Mouse (Mus musculus): ENCODE measurements around the gene Lmln. TPM values are rescaled to one million over a fixed set of nuclear protein-coding genes. Genes with fewer than 3 reads are reported as not detected.
A peak's percentile ranks its signal among the peaks of the same experiment; 100 is the strongest.

The Lmln gene
- polyA plus RNA-seq, 1 experiment, result 12.2 TPM

DNA sequence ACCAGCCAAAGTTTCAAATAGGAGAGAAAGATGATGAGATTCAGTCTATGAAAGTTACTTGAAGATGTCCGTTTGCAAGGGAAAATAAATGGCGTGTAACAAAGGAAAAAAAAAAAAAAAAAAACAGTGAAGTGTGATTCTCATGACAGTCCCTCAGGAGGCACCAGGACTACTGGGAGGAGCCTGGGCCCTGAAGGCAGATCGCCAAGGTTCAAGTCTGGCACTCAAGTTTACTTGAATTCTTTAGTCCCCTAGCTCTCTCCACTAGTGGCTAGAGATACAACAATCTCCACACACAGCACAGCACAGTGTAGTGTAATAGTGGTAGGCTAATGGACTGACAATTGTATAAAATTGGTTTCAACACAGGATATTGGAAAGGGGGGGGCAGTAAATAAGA, 40.9 kb upstream of the Lmln start:
- WGBS, result 59% methylated on average over 3 of the region's 3 CpGs

DNA sequence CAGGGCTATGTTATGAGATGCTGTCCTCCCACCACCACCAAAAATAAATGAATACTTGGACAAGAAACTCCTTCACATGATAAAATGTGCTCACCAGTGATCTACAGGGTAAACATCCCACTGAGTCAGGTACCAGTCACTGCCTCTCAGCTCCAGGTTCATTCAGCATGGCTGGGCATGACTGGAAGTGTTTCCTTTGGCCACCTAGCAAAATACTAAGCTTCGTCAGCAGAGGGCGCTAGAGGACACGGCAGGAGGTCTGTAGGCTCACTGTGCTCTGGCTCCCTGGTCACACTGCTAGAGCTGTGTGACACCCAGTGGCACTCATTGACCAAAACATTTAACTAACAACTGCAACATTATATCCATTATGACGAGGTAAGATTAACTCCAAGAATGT, 38.6 kb upstream of the Lmln start:
- WGBS, result 7% methylated on average over 4 of the region's 4 CpGs
- Histone ChIP-seq H3K4me3 (replicated peaks; ENCODE audit: insufficient read depth, low read depth, low read length) (no peak overlapping the region), H3K27ac (ENCODE audit: insufficient read depth, low read length) (no peak overlapping the region), H3K27me3 (ENCODE audit: control insufficient read depth, insufficient read depth, low read length) (no peaks in the 10 kb centered on the region), H3K4me1 (ENCODE audit: control insufficient read depth, insufficient read depth, low read length) (no peaks in the 10 kb centered on the region)
- peak; percentile 87 for TF ChIP-seq CTCF (IDR thresholded peaks at IDR 0.05; ENCODE audit: borderline replicate concordance, insufficient read depth, low read depth, low read length)
- no peak for TF ChIP-seq POLR2A (IDR thresholded peaks at IDR 0.05; ENCODE audit: borderline replicate concordance, insufficient read depth, low read length)
- DNase-seq, result peak; percentile 70 to 79

More for the DNA sequence above, 40.9 kb upstream of the Lmln start:
- TF ChIP-seq CTCF (IDR thresholded peaks at IDR 0.05; ENCODE audit: borderline replicate concordance, insufficient read depth, low read depth, low read length) (no peak), POLR2A (IDR thresholded peaks at IDR 0.05; ENCODE audit: borderline replicate concordance, insufficient read depth, low read length) (no peak)
- Histone ChIP-seq H3K27ac (ENCODE audit: insufficient read depth, low read length) (no peak overlapping the region), H3K4me3 (replicated peaks; ENCODE audit: insufficient read depth, low read depth, low read length) (no peak overlapping the region), H3K27me3 (ENCODE audit: control insufficient read depth, insufficient read depth, low read length) (no peaks in the 10 kb centered on the region), H3K4me1 (ENCODE audit: control insufficient read depth, insufficient read depth, low read length) (no peaks in the 10 kb centered on the region)
- DNase-seq, result no peak

DNA sequence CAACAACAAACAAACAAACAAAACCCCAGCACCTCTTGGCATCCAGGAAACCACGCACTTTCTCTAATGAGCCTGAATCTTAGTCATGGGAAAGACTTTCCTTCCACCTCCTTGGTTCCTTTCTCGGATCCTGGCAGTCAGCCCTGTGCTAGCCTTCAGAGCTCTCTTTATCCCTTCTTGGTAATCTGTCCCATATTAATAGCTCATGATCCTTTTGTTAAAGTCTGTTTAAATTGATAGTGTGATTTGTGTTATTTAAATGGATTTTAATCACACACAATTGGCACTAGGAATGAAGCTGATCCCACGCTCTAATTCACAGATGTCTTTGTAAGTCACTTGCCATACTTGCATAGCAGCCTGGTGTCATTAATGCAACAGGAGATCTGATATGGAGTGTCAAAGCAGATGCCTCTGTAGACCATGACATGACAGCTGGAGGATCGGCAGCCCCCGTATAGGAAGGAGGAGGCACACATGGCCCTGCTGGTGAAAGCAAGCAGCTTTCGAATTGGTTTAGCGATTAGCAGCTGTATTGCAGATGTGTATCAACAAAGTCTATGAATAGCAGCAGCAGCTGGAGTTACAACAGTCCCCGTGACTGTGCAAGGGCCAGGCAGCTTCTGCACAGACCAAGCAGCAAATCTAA, 37.7 kb upstream of the Lmln start:
- Histone ChIP-seq H3K27me3 (ENCODE audit: control insufficient read depth, insufficient read depth, low read length) (no peaks in the 10 kb centered on the region), H3K27ac (ENCODE audit: insufficient read depth, low read length) (no peak overlapping the region), H3K4me3 (replicated peaks; ENCODE audit: insufficient read depth, low read depth, low read length) (no peak overlapping the region), H3K4me1 (ENCODE audit: control insufficient read depth, insufficient read depth, low read length) (no peaks in the 10 kb centered on the region)
- 60% methylated on average over 8 of the region's 8 CpGs for WGBS
- DNase-seq, result no peak
- TF ChIP-seq POLR2A (IDR thresholded peaks at IDR 0.05; ENCODE audit: borderline replicate concordance, insufficient read depth, low read length) (no peak), CTCF (IDR thresholded peaks at IDR 0.05; ENCODE audit: borderline replicate concordance, insufficient read depth, low read depth, low read length) (no peak)

DNA sequence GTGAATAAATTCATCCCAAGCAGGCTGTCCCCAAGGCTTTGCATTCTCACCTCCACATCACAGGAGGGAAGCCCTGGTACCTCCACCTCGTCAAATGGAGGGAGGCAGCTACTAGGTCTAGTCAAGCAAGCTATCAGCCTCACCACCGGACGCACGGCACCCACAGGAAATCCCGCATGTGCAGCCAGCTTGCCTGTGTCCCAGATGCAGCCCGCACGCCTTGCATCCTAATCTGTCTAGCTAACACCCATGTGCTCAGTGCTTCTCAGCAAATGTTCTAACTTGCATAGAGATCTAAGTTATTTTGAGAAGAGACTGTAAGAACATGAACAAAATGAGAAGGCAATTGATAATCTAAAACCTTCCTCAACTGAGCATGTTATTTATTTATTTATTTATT, 36.0 kb upstream of the Lmln start:
- 86% methylated on average over 7 of the region's 7 CpGs for WGBS
- no peak for DNase-seq
- TF ChIP-seq POLR2A (IDR thresholded peaks at IDR 0.05; ENCODE audit: borderline replicate concordance, insufficient read depth, low read length) (no peak), CTCF (IDR thresholded peaks at IDR 0.05; ENCODE audit: borderline replicate concordance, insufficient read depth, low read depth, low read length) (no peak)
- Histone ChIP-seq H3K27ac (ENCODE audit: insufficient read depth, low read length) (no peak overlapping the region), H3K27me3 (ENCODE audit: control insufficient read depth, insufficient read depth, low read length) (no peaks in the 10 kb centered on the region), H3K4me3 (replicated peaks; ENCODE audit: insufficient read depth, low read depth, low read length) (no peak overlapping the region), H3K4me1 (ENCODE audit: control insufficient read depth, insufficient read depth, low read length) (no peaks in the 10 kb centered on the region)

DNA sequence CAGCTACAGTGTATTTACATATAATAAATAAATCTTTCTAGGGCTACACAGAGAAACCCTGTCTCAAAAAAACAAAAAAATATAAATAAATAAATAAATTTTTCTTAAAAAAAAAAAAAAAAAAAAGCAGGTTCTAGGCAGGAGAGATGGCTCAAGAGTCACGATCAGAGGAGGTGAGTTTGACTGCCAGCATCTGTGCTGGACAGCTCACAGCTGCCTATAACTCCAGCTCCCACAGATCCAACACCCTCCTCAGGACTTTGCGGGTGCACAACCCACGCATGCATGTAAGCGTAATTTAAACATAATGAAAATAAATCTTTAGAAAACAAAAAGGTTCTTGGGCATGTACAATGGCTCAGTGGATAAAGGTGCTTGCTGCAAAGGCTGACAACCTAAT, 26.3 kb upstream of the Lmln start:
- Histone ChIP-seq H3K4me1 (ENCODE audit: control insufficient read depth, insufficient read depth, low read length) (no peaks in the 10 kb centered on the region), H3K4me3 (replicated peaks; ENCODE audit: insufficient read depth, low read depth, low read length) (no peak overlapping the region), H3K27ac (ENCODE audit: insufficient read depth, low read length) (no peak overlapping the region), H3K27me3 (ENCODE audit: control insufficient read depth, insufficient read depth, low read length) (no peaks in the 10 kb centered on the region)
- TF ChIP-seq CTCF (IDR thresholded peaks at IDR 0.05; ENCODE audit: borderline replicate concordance, insufficient read depth, low read depth, low read length) (no peak), POLR2A (IDR thresholded peaks at IDR 0.05; ENCODE audit: borderline replicate concordance, insufficient read depth, low read length) (no peak)
- 92% methylated on average over 4 of the region's 4 CpGs for WGBS
- DNase-seq, result no peak

DNA sequence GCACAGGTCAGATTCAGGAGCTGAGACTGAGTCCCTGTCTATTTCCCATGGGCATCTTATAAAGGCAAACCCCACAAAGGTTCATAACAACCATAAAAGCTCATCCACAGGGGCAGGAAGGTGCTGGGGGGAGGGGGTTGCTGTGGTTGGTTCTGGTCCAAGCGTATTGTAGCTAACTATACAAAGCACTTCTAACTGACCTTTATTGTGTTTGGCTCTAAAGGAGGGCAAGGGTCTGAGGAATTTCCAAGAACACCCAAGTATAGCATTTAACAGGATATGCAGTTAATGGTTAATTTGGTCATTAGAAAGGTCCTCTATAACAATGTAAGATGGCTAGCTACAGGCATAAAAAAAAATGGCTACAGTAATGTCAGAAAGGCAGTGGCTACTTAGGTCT, 19.6 kb upstream of the Lmln start:
- Histone ChIP-seq H3K27me3 (ENCODE audit: control insufficient read depth, insufficient read depth, low read length) (no peaks in the 10 kb centered on the region), H3K27ac (ENCODE audit: insufficient read depth, low read length) (no peak overlapping the region), H3K4me1 (ENCODE audit: control insufficient read depth, insufficient read depth, low read length) (no peaks in the 10 kb centered on the region), H3K4me3 (replicated peaks; ENCODE audit: insufficient read depth, low read depth, low read length) (no peak overlapping the region)
- DNase-seq, result no peak
- TF ChIP-seq POLR2A (IDR thresholded peaks at IDR 0.05; ENCODE audit: borderline replicate concordance, insufficient read depth, low read length) (no peak), CTCF (IDR thresholded peaks at IDR 0.05; ENCODE audit: borderline replicate concordance, insufficient read depth, low read depth, low read length) (no peak)
- WGBS, result 81% methylated on average over 1 of the region's 1 CpGs

DNA sequence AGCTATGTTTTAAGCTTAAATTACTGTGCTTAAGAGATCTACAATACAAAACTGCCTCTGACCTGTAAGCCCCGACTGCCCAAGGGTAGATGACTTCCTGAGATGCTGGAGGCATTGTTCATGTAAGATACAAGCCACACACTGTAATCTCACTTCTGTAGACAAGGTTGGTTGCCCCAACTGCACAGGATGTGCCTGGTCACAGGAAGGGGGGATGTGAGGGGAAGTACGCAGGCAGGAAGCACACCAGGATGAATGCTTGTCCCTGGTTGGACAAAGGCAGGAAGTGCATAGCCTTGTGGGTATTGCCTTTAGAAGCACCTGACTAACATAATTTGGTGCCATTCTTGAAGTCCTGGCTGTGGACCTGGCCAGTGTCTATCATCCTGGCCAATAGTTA, 19.1 kb upstream of the Lmln start:
- no peaks in the 10 kb centered on the region for H3K27me3 ChIP-seq (ENCODE audit: control insufficient read depth, insufficient read depth, low read length)
- no peaks in the 10 kb centered on the region for H3K4me1 ChIP-seq (ENCODE audit: control insufficient read depth, insufficient read depth, low read length)
- 83% methylated on average over 2 of the region's 2 CpGs for WGBS
- H3K4me3 ChIP-seq (replicated peaks; ENCODE audit: insufficient read depth, low read depth, low read length), result no peak overlapping the region
- H3K27ac ChIP-seq (ENCODE audit: insufficient read depth, low read length), result no peak overlapping the region
- no peak for DNase-seq
- TF ChIP-seq CTCF (IDR thresholded peaks at IDR 0.05; ENCODE audit: borderline replicate concordance, insufficient read depth, low read depth, low read length) (no peak), POLR2A (IDR thresholded peaks at IDR 0.05; ENCODE audit: borderline replicate concordance, insufficient read depth, low read length) (no peak)

DNA sequence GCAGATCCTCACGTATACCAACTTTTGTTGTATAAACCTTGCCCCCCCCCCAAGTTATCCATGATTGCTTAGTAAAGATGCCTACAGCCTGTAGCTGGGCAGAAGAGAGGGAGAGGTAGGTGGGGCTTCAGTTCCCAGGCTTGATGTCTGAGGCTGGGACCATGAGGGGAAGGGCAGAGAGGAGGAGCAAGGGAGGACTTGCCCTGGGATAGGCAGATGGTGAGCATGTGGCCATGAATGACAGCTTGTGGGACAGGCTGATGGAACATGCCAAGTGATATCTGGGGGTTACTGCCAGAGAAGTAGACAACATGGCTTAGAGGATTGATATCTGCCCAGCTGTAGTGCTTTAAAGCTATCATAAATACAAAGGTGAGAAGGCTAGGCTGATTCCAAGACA, 14.3 kb upstream of the Lmln start:
- no peak for DNase-seq
- Histone ChIP-seq H3K27ac (ENCODE audit: insufficient read depth, low read length) (no peak overlapping the region), H3K27me3 (ENCODE audit: control insufficient read depth, insufficient read depth, low read length) (no peaks in the 10 kb centered on the region), H3K4me1 (ENCODE audit: control insufficient read depth, insufficient read depth, low read length) (no peaks in the 10 kb centered on the region), H3K4me3 (replicated peaks; ENCODE audit: insufficient read depth, low read depth, low read length) (no peak overlapping the region)
- 93% methylated on average over 1 of the region's 1 CpGs for WGBS
- TF ChIP-seq POLR2A (IDR thresholded peaks at IDR 0.05; ENCODE audit: borderline replicate concordance, insufficient read depth, low read length) (no peak), CTCF (IDR thresholded peaks at IDR 0.05; ENCODE audit: borderline replicate concordance, insufficient read depth, low read depth, low read length) (no peak)

All from cerebellum, adult 2 months (tissue).